ENCODE assay signal across 8 mouse cellular contexts in genomic region chr10:79681591-79682245, GRCm38 (mm10). TPM values are rescaled to one million over a fixed set of nuclear protein-coding genes. Genes with fewer than 3 reads are reported as not detected.
A peak's percentile ranks its signal among the peaks of the same experiment; 100 is the strongest.
DNase-seq lines count a peak whose midpoint lies in the region; ATAC-seq and TF ChIP-seq lines count a peak whose summit lies in the region.

Gene Cdc34 (plus strand): TSS chr10:79682195.

- H3K9me3 ChIP-seq in hindbrain, embryonic 16.5 days (ENCODE audit: control insufficient read depth, low read length) = no peaks in the 10 kb centered on the region

- H3K4me2 ChIP-seq in hindbrain, embryonic 16.5 days (ENCODE audit: low read length) = peak within 1 kb of the TSS; percentile 79

- H3K4me3 ChIP-seq in hindbrain, embryonic 16.5 days (ENCODE audit: low read length) = peak within 1 kb of the TSS; percentile 88
- H3K4me3 ChIP-seq in left cerebral cortex, adult 2 months = peak within 1 kb of the TSS; percentile 63

- ATAC-seq in hindbrain, embryonic 16.5 days = peak; percentile 95
- ATAC-seq in megakaryocyte, adult 5-6 weeks (ENCODE audit: poor library complexity, severe bottlenecking) = peak; percentile 85

- peaks cover 19% of the 10 kb centered on the region for H3K4me1 ChIP-seq in hindbrain, embryonic 16.5 days (ENCODE audit: control insufficient read depth, insufficient read depth, low read depth, low read length)

- H3K27me3 ChIP-seq in hindbrain, embryonic 16.5 days (replicated peaks; ENCODE audit: control insufficient read depth, insufficient read depth, low read length) = no peaks in the 10 kb centered on the region

- under 1% methylated on average over 79 of the region's 84 CpGs for WGBS in hindbrain, embryonic 16.5 days

- H3K9ac ChIP-seq in hindbrain, embryonic 16.5 days (ENCODE audit: low read depth, low read length) = peak within 1 kb of the TSS; percentile 81

- peak; percentile 100 for DNase-seq in T-cell, adult 2 months (ENCODE audit: low spot score)
- DNase-seq in cerebellum, postnatal 36 days = peak; percentile 99
- peak; percentile 99 for DNase-seq in gastrocnemius, adult 18-20 months (ENCODE audit: low spot score)
- DNase-seq in left cerebral cortex, adult 2 months (ENCODE audit: extremely low spot score in 1 of 2, low spot score in 2 of 2) = peak; percentile 99 to 100
- DNase-seq in right cerebral cortex, adult 2 months (ENCODE audit: low spot score in 2 of 2) = peak; percentile 99
- DNase-seq in urinary bladder, postnatal 14 days (ENCODE audit: low spot score) = peak; percentile 99

- peak within 1 kb of the TSS; percentile 89 for H3K27ac ChIP-seq in hindbrain, embryonic 16.5 days (ENCODE audit: low read depth, low read length)
- peak within 1 kb of the TSS; percentile 85 for H3K27ac ChIP-seq in left cerebral cortex, adult 2 months

- intact Hi-C loops in left cerebral cortex, adult 2 months (cut with DNase I) = loop anchor here (1.0 kb wide), 1 partner anchor 12 kb away; the partner anchor contains the start of gene Tpgs1

- TF ChIP-seq CTCF in left cerebral cortex, adult 2 months (IDR thresholded peaks at IDR 0.05) = peak; percentile 41

- peaks cover 14% of the 10 kb centered on the region for H3K36me3 ChIP-seq in hindbrain, embryonic 16.5 days (ENCODE audit: control insufficient read depth, insufficient read depth, low read length)

RNA-seq across cellular contexts. Expression of gene Cdc34, which starts in this region (rescaled TPM):
- total RNA-seq in gastrocnemius, adult 18-20 months (2021) = 100 to 1,000 TPM; 388 to 419 TPM
- polyA plus RNA-seq in hindbrain, embryonic 16.5 days (2015; fragmentation: Nextera tagmentation; extraction: Ambion mirVana) = 73.5 and 84.7 TPM in 2 replicates
- total RNA-seq in left cerebral cortex, adult 2 months (2021) = 10 to 100 TPM; 80.7 to 84.8 TPM
- total RNA-seq in megakaryocyte, adult 5-6 weeks (2015) = 52.6 and 53.3 TPM in 2 replicates
- 70.2 and 100 TPM in 2 replicates for total RNA-seq in megakaryocyte, adult 5-6 weeks (2017)

Comparison
In these comparisons a context has a peak if more than half of its experiments do, and no peak if none do; other contexts are left out.
1. Peak in every context shown above with its lines: DNase-seq, ATAC-seq, H3K4me3 ChIP-seq and H3K27ac ChIP-seq.